Mouse (Mus musculus) forebrain, embryonic 13.5 days (tissue): ENCODE measurements around the gene Olfr810. TPM values are rescaled to one million over a fixed set of nuclear protein-coding genes. Genes with fewer than 3 reads are reported as not detected.

Experiments
- ATAC-seq: fragments of 200-750 bp; cut with Nextera tagmentation; 2 replicates; pipeline ENCODE4 v1.8.0; 2017
- H3K27ac ChIP-seq: fragments of 300-500 bp; sonication (generic); 2 replicates; pipeline ENCODE4 v1.5.1; 2015; ENCODE audit warnings: inconsistent platforms, mild to moderate bottlenecking, moderate library complexity
- H3K27me3 ChIP-seq: fragments of 300-500 bp; sonication (generic); 2 replicates; pipeline ENCODE4 v1.6.1; 2015; ENCODE audit warnings: mild to moderate bottlenecking, inconsistent platforms
- H3K36me3 ChIP-seq: fragments of 300-500 bp; sonication (generic); 2 replicates; pipeline ENCODE4 v1.6.1; 2015; ENCODE audit warnings: mild to moderate bottlenecking, inconsistent platforms; ENCODE audit not compliant: poor library complexity, severe bottlenecking
- H3K4me1 ChIP-seq: fragments of 300-500 bp; sonication (generic); 2 replicates; pipeline ENCODE4 v1.6.1; 2015; ENCODE audit warnings: inconsistent platforms
- H3K4me2 ChIP-seq: fragments of 300-500 bp; sonication (generic); 2 replicates; pipeline ENCODE4 v1.6.1; 2015; ENCODE audit warnings: inconsistent platforms, mild to moderate bottlenecking, moderate library complexity
- H3K4me3 ChIP-seq: fragments of 300-500 bp; sonication (generic); 2 replicates; pipeline ENCODE4 v1.5.1; 2015; ENCODE audit warnings: mild to moderate bottlenecking, inconsistent platforms
- H3K9ac ChIP-seq: fragments of 300-500 bp; sonication (generic); 2 replicates; pipeline ENCODE4 v1.6.1; 2015; ENCODE audit warnings: mild to moderate bottlenecking, inconsistent platforms
- H3K9me3 ChIP-seq: fragments of 300-500 bp; sonication (generic); replicated peaks from 2 replicates; pipeline ENCODE4 v1.6.1; 2016; ENCODE audit warnings: inconsistent platforms
- WGBS: fragments of 180-500 bp; shearing (Covaris S2); methylation state at CpG from one replicate; pipeline ENCODE4 v1.1.7; 2015; 5-methylcytosine and 5-hydroxymethylcytosine counted together
- polyA plus RNA-seq: library from polyadenylated mRNA; unstranded; fragments of >200 nt; fragmentation: Nextera tagmentation; extraction: Ambion mirVana; gene quantifications from 2 replicates; pipeline ENCODE4 v1.2.1, GENCODE M21; 2015

Olfr810 gene
- polyA plus RNA-seq = not detected in 2 replicates

- Histone ChIP-seq H3K36me3 (no peaks in the 10 kb centered on the region), H3K4me3 (no peak within 1 kb of the TSS), H3K27me3 (no peaks in the 10 kb centered on the region), H3K27ac (no peak within 1 kb of the TSS), H3K4me1 (no peaks in the 10 kb centered on the region), H3K9ac (no peak within 1 kb of the TSS), H3K4me2 (no peak within 1 kb of the TSS), H3K9me3 (no peaks in the 10 kb centered on the region)
- ATAC-seq = no peak
Measured at GRCm38 (mm10) chr10:129794817-129795216, at the start of gene Olfr810. TSS of gene Olfr810 (minus strand) at chr10:129794917.

- no peaks in the 10 kb centered on the region for H3K4me1 ChIP-seq
- 83% methylated on average over 4 of the region's 4 CpGs for WGBS
- no peak within 1 kb of the TSS for H3K4me2 ChIP-seq
- no peaks in the 10 kb centered on the region for H3K36me3 ChIP-seq
- no peaks in the 10 kb centered on the region for H3K9me3 ChIP-seq
- ATAC-seq = no peak
- H3K27me3 ChIP-seq = no peaks in the 10 kb centered on the region
- H3K4me3 ChIP-seq = no peak within 1 kb of the TSS
- H3K27ac ChIP-seq = no peak within 1 kb of the TSS
- H3K9ac ChIP-seq = no peak within 1 kb of the TSS
Measured at GRCm38 (mm10) chr10:129804296-129804695, 9.6 kb upstream of the Olfr810 start, which contains the start of gene Olfr811. TSS of gene Olfr811 (minus strand) at chr10:129804396.

- H3K9ac ChIP-seq = no peak overlapping the region
- H3K27me3 ChIP-seq = no peaks in the 10 kb centered on the region
- H3K4me3 ChIP-seq = no peak overlapping the region
- ATAC-seq = no peak
- H3K9me3 ChIP-seq = no peaks in the 10 kb centered on the region
- no peak overlapping the region for H3K4me2 ChIP-seq
- H3K4me1 ChIP-seq = no peaks in the 10 kb centered on the region
- H3K27ac ChIP-seq = no peak overlapping the region
- H3K36me3 ChIP-seq = no peaks in the 10 kb centered on the region
Measured at GRCm38 (mm10) chr10:129778123-129778522, 16.6 kb downstream of the Olfr810 start.

- Histone ChIP-seq H3K4me1 (no peaks in the 10 kb centered on the region), H3K4me3 (no peak within 1 kb of the TSS), H3K27ac (no peak within 1 kb of the TSS), H3K36me3 (no peaks in the 10 kb centered on the region), H3K9ac (no peak within 1 kb of the TSS), H3K27me3 (no peaks in the 10 kb centered on the region), H3K4me2 (no peak within 1 kb of the TSS), H3K9me3 (no peaks in the 10 kb centered on the region)
- ATAC-seq = no peak
Measured at GRCm38 (mm10) chr10:129774338-129774737, 20.4 kb downstream of the Olfr810 start, which contains the start of gene Olfr809. TSS of gene Olfr809 (plus strand) at chr10:129774638.

GRCm38 (mm10) chr10:129765182-129765581 is 29.5 kb downstream of the Olfr810 start, which contains the start of gene Olfr808:
TSS of gene Olfr808 (plus strand) at chr10:129765482.
- WGBS = 95% methylated on average over 1 of the region's 1 CpGs
- Histone ChIP-seq H3K36me3 (no peaks in the 10 kb centered on the region), H3K4me2 (no peak within 1 kb of the TSS), H3K4me3 (no peak within 1 kb of the TSS), H3K4me1 (no peaks in the 10 kb centered on the region), H3K27ac (no peak within 1 kb of the TSS), H3K9ac (no peak within 1 kb of the TSS), H3K27me3 (no peaks in the 10 kb centered on the region), H3K9me3 (no peaks in the 10 kb centered on the region)
- ATAC-seq = no peak

GRCm38 (mm10) chr10:129757693-129758092 is 37.0 kb downstream of the Olfr810 start, which contains the start of gene Olfr807:
TSS of gene Olfr807 (minus strand) at chr10:129757793.
- Histone ChIP-seq H3K27ac (no peak within 1 kb of the TSS), H3K27me3 (no peaks in the 10 kb centered on the region), H3K4me2 (no peak within 1 kb of the TSS), H3K4me1 (no peaks in the 10 kb centered on the region), H3K9me3 (no peaks in the 10 kb centered on the region), H3K9ac (no peak within 1 kb of the TSS), H3K4me3 (no peak within 1 kb of the TSS), H3K36me3 (no peaks in the 10 kb centered on the region)
- ATAC-seq = no peak
- 84% methylated on average over 1 of the region's 1 CpGs for WGBS

- no peaks in the 10 kb centered on the region for H3K4me1 ChIP-seq
- no peaks in the 10 kb centered on the region for H3K27me3 ChIP-seq
- no peak within 1 kb of the TSS for H3K9ac ChIP-seq
- no peak within 1 kb of the TSS for H3K27ac ChIP-seq
- no peaks in the 10 kb centered on the region for H3K9me3 ChIP-seq
- no peak within 1 kb of the TSS for H3K4me2 ChIP-seq
- no peak within 1 kb of the TSS for H3K4me3 ChIP-seq
- no peak for ATAC-seq
- H3K36me3 ChIP-seq = no peaks in the 10 kb centered on the region
Measured at GRCm38 (mm10) chr10:129741821-129742220, 52.9 kb downstream of the Olfr810 start, which contains the start of gene Olfr806. TSS of gene Olfr806 (minus strand) at chr10:129741921.

Other genes with a start within 250 kb of the Olfr810 start
- gene Olfr794, start 227.3 kb downstream of the Olfr810 start, polyA plus RNA-seq = not detected in 2 replicates
- gene Olfr796, start 182.3 kb downstream of the Olfr810 start, polyA plus RNA-seq = not detected in 2 replicates
- not detected in 2 replicates for gene Olfr798, start 167.0 kb downstream of the Olfr810 start, polyA plus RNA-seq
- gene Olfr799, start 157.4 kb downstream of the Olfr810 start, polyA plus RNA-seq = not detected in 2 replicates
- gene Olfr800, start 137.2 kb downstream of the Olfr810 start, polyA plus RNA-seq = not detected in 2 replicates
- not detected in 2 replicates for gene Olfr801, start 121.1 kb downstream of the Olfr810 start, polyA plus RNA-seq
- gene Olfr802, start 106.7 kb downstream of the Olfr810 start, polyA plus RNA-seq = not detected in 2 replicates
- not detected in 2 replicates for gene Olfr803, start 100.6 kb downstream of the Olfr810 start, polyA plus RNA-seq
- gene Olfr804, start 91.7 kb downstream of the Olfr810 start, polyA plus RNA-seq = not detected in 2 replicates
- gene Olfr805, start 65.5 kb downstream of the Olfr810 start, polyA plus RNA-seq = not detected in 2 replicates
- gene Olfr806, start 53.0 kb downstream of the Olfr810 start, polyA plus RNA-seq = not detected in 2 replicates
- gene Olfr807, start 37.1 kb downstream of the Olfr810 start, polyA plus RNA-seq = not detected in 2 replicates
- not detected in 2 replicates for gene Olfr808, start 29.4 kb downstream of the Olfr810 start, polyA plus RNA-seq
- gene Olfr809, start 20.3 kb downstream of the Olfr810 start, polyA plus RNA-seq = not detected in 2 replicates
- not detected in 2 replicates for gene Olfr811, start 9.5 kb upstream of the Olfr810 start, polyA plus RNA-seq
- gene Olfr812, start 51.2 kb upstream of the Olfr810 start, polyA plus RNA-seq = not detected in 2 replicates
- not detected in 2 replicates for gene Olfr813, start 60.5 kb upstream of the Olfr810 start, polyA plus RNA-seq
- not detected in 2 replicates for gene Olfr814, start 84.9 kb upstream of the Olfr810 start, polyA plus RNA-seq
- not detected in 2 replicates for gene Olfr815, start 111.0 kb upstream of the Olfr810 start, polyA plus RNA-seq
- not detected in 2 replicates for gene Olfr816, start 120.7 kb upstream of the Olfr810 start, polyA plus RNA-seq
- gene Olfr818, start 154.2 kb upstream of the Olfr810 start, polyA plus RNA-seq = not detected in 2 replicates
- gene Olfr819, start 172.3 kb upstream of the Olfr810 start, polyA plus RNA-seq = not detected in 2 replicates
- gene Olfr247, start 181.2 kb upstream of the Olfr810 start, polyA plus RNA-seq = not detected in 2 replicates
- not detected in 2 replicates for gene Gm10310, start 190.1 kb upstream of the Olfr810 start, polyA plus RNA-seq
- gene Olfr820, start 217.7 kb upstream of the Olfr810 start, polyA plus RNA-seq = not detected in 2 replicates
- not detected in 2 replicates for gene Olfr821, start 235.4 kb upstream of the Olfr810 start, polyA plus RNA-seq